Comparison of ENCODE assay signal across 9 mouse cellular contexts in the genomic region with DNA sequence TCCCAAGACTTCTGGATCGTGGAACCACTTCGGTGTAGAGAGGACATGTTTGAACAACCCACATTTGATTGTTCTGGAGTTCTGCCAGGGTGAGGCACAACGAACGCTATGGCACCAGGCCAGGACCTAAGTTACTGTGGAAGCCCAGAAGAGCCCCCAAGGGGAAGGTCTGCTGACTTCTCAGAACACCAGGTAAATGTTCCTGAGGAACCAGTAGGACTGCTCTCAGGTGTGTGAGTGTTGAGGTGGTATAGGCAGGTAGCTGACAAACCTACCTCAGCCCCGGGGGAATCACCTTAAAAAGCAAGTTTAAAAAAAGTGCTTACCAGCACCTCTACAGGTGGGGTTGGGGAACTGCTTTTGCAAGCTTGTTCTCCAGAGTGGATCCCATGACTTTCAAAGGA. TPM values are rescaled to one million over a fixed set of nuclear protein-coding genes. Genes with fewer than 3 reads are reported as not detected.
DNase-seq lines count a peak whose midpoint lies in the region; ATAC-seq lines count a peak whose summit lies in the region.
"Had no signal": no experiment of that assay in that cellular context is flagged by ENCODE, and none has a peak within 500 bp of the region (broad histone marks: within the 10 kb centered on the region; RNA-seq: fewer than 3 reads in every experiment).

No protein-coding gene starts in this region.

- no peak overlapping the region for H3K9ac ChIP-seq in kidney, embryonic 14.5 days (ENCODE audit: low read depth, low read length)
- no peak overlapping the region for H3K9ac ChIP-seq in embryonic facial prominence, embryonic 14.5 days (ENCODE audit: low read depth, low read length)
- no peak overlapping the region for H3K9ac ChIP-seq in limb, embryonic 15.5 days
- no peak overlapping the region for H3K9ac ChIP-seq in stomach, embryonic 15.5 days
- H3K9ac ChIP-seq: heart, embryonic 13.5 days had no signal

- H3K36me3 ChIP-seq in kidney, embryonic 14.5 days (ENCODE audit: control insufficient read depth, insufficient read depth, low read length) = no peaks in the 10 kb centered on the region
- H3K36me3 ChIP-seq in embryonic facial prominence, embryonic 14.5 days (ENCODE audit: control insufficient read depth, insufficient read depth, low read length) = no peaks in the 10 kb centered on the region
- H3K36me3 ChIP-seq in limb, embryonic 15.5 days = no peaks in the 10 kb centered on the region
- H3K36me3 ChIP-seq in stomach, embryonic 15.5 days = no peaks in the 10 kb centered on the region
- H3K36me3 ChIP-seq: heart, embryonic 13.5 days had no signal

- ATAC-seq in kidney, embryonic 14.5 days (ENCODE audit: low FRiP score, low TSS enrichment) = no peak
- peak; percentile 93 for ATAC-seq in embryonic facial prominence, embryonic 14.5 days (ENCODE audit: low read depth)
- ATAC-seq in limb, embryonic 15.5 days (ENCODE audit: insufficient number of reproducible peaks, low FRiP score, low TSS enrichment, low read depth) = peak; percentile 70
- ATAC-seq in stomach, embryonic 15.5 days (ENCODE audit: insufficient read depth, low FRiP score, low read depth) = peak; percentile 79; the same call in 1 of the 2 replicates

- whole genome bisulfite sequencing in kidney, embryonic 14.5 days = 66% methylated on average over 5 of the region's 5 CpGs
- WGBS in embryonic facial prominence, embryonic 14.5 days = 51% methylated on average over 5 of the region's 5 CpGs
- WGBS in limb, embryonic 15.5 days = 32% methylated on average over 5 of the region's 5 CpGs
- WGBS in stomach, embryonic 15.5 days = 54% methylated on average over 5 of the region's 5 CpGs

- no peak overlapping the region for H3K4me3 ChIP-seq in kidney, embryonic 14.5 days (ENCODE audit: low read length)
- H3K4me3 ChIP-seq in embryonic facial prominence, embryonic 14.5 days (ENCODE audit: low read depth, low read length) = no peak overlapping the region
- H3K4me3 ChIP-seq in limb, embryonic 15.5 days = no peak overlapping the region
- no peak overlapping the region for H3K4me3 ChIP-seq in stomach, embryonic 15.5 days (replicated peaks)
- H3K4me3 ChIP-seq: heart, embryonic 13.5 days; myocyte had no signal

- peak; percentile 66 for DNase-seq in kidney, adult 9 months
- peak; percentile 91 for DNase-seq in embryonic facial prominence, embryonic 14.5 days (ENCODE audit: low spot score)
- no peak for DNase-seq in embryo, embryonic 11 days
- DNase-seq in adrenal gland, adult 2 months = no peak

- no peaks in the 10 kb centered on the region for H3K4me1 ChIP-seq in kidney, embryonic 14.5 days (ENCODE audit: control insufficient read depth, insufficient read depth, low read length)
- no peaks in the 10 kb centered on the region for H3K4me1 ChIP-seq in embryonic facial prominence, embryonic 14.5 days (ENCODE audit: control insufficient read depth, insufficient read depth, low read length)
- no peaks in the 10 kb centered on the region; the same call in 1 of the 2 replicates for H3K4me1 ChIP-seq in limb, embryonic 15.5 days
- no peaks in the 10 kb centered on the region for H3K4me1 ChIP-seq in stomach, embryonic 15.5 days
- H3K4me1 ChIP-seq: heart, embryonic 13.5 days had no signal

- H3K9me3 ChIP-seq in kidney, embryonic 14.5 days (ENCODE audit: control insufficient read depth, low read length) = no peaks in the 10 kb centered on the region
- no peaks in the 10 kb centered on the region for H3K9me3 ChIP-seq in embryonic facial prominence, embryonic 14.5 days (ENCODE audit: control insufficient read depth, low read length)
- H3K9me3 ChIP-seq in limb, embryonic 15.5 days = no peaks in the 10 kb centered on the region
- H3K9me3 ChIP-seq in stomach, embryonic 15.5 days = no peaks in the 10 kb centered on the region
- H3K9me3 ChIP-seq: heart, embryonic 13.5 days had no signal

- no peak overlapping the region for H3K4me2 ChIP-seq in kidney, embryonic 14.5 days (replicated peaks; ENCODE audit: low read depth, low read length)
- no peak overlapping the region for H3K4me2 ChIP-seq in embryonic facial prominence, embryonic 14.5 days (ENCODE audit: low read depth, low read length)
- H3K4me2 ChIP-seq in limb, embryonic 15.5 days = no peak overlapping the region
- H3K4me2 ChIP-seq in stomach, embryonic 15.5 days = no peak overlapping the region
- H3K4me2 ChIP-seq: heart, embryonic 13.5 days had no signal

- H3K27ac ChIP-seq in kidney, embryonic 14.5 days (ENCODE audit: low read depth, low read length) = no peak overlapping the region
- H3K27ac ChIP-seq in embryonic facial prominence, embryonic 14.5 days (replicated peaks; ENCODE audit: low read depth, low read length) = no peak overlapping the region
- H3K27ac ChIP-seq in limb, embryonic 15.5 days = no peak overlapping the region
- H3K27ac ChIP-seq in stomach, embryonic 15.5 days = no peak overlapping the region
- H3K27ac ChIP-seq: heart, embryonic 13.5 days had no signal

- no peaks in the 10 kb centered on the region for H3K27me3 ChIP-seq in kidney, embryonic 14.5 days (ENCODE audit: control insufficient read depth, insufficient read depth, low read length)
- no peaks in the 10 kb centered on the region for H3K27me3 ChIP-seq in embryonic facial prominence, embryonic 14.5 days (replicated peaks; ENCODE audit: control insufficient read depth, insufficient read depth, low read length)
- no peaks in the 10 kb centered on the region for H3K27me3 ChIP-seq in limb, embryonic 15.5 days
- no peaks in the 10 kb centered on the region for H3K27me3 ChIP-seq in stomach, embryonic 15.5 days (replicated peaks)
- H3K27me3 ChIP-seq: heart, embryonic 13.5 days had no signal

RNA-seq across cellular contexts. Expression of a gene that starts 15.3 kb away (rescaled TPM):
- 571 and 767 TPM in 2 replicates for polyA plus RNA-seq in kidney, embryonic 14.5 days (2014; fragmentation: Nextera tagmentation; extraction: Ambion mirVana)
- polyA plus RNA-seq in embryonic facial prominence, embryonic 14.5 days (2014; fragmentation: Nextera tagmentation; extraction: Ambion mirVana) = 613 and 705 TPM in 2 replicates
- 1,033 and 1,050 TPM in 2 replicates for polyA plus RNA-seq in limb, embryonic 15.5 days (2015; fragmentation: Nextera tagmentation; extraction: Ambion mirVana)
- polyA plus RNA-seq in stomach, embryonic 15.5 days (2015; fragmentation: Nextera tagmentation; extraction: Ambion mirVana) = 895 and 902 TPM in 2 replicates
- total RNA-seq in adrenal gland, adult 2 months (2021) = 1,000 to 10,000 TPM; 1,195 to 1,389 TPM
- 375 and 512 TPM in 2 replicates for polyA plus RNA-seq in adrenal gland, adult 2 months (2012; rRNA removed)

RNA-seq across cellular contexts. Expression of a gene that starts 15.4 kb away (rescaled TPM):
- 22.2 and 31.9 TPM in 2 replicates for polyA plus RNA-seq in kidney, embryonic 14.5 days (2014; fragmentation: Nextera tagmentation; extraction: Ambion mirVana)
- polyA plus RNA-seq in embryonic facial prominence, embryonic 14.5 days (2014; fragmentation: Nextera tagmentation; extraction: Ambion mirVana) = 14.6 and 16.0 TPM in 2 replicates
- 15.1 and 17.4 TPM in 2 replicates for polyA plus RNA-seq in limb, embryonic 15.5 days (2015; fragmentation: Nextera tagmentation; extraction: Ambion mirVana)
- polyA plus RNA-seq in stomach, embryonic 15.5 days (2015; fragmentation: Nextera tagmentation; extraction: Ambion mirVana) = 16.6 and 17.8 TPM in 2 replicates
- 10 to 100 TPM; 11.7 to 12.2 TPM for total RNA-seq in adrenal gland, adult 2 months (2021)
- 0.59 and 0.68 TPM in 2 replicates for polyA plus RNA-seq in adrenal gland, adult 2 months (2012; rRNA removed)

RNA-seq across cellular contexts. Expression of a gene that starts 31.7 kb away (rescaled TPM):
- 40.5 and 44.1 TPM in 2 replicates for polyA plus RNA-seq in kidney, embryonic 14.5 days (2014; fragmentation: Nextera tagmentation; extraction: Ambion mirVana)
- 16.9 and 19.8 TPM in 2 replicates for polyA plus RNA-seq in embryonic facial prominence, embryonic 14.5 days (2014; fragmentation: Nextera tagmentation; extraction: Ambion mirVana)
- polyA plus RNA-seq in limb, embryonic 15.5 days (2015; fragmentation: Nextera tagmentation; extraction: Ambion mirVana) = 7.6 and 9.4 TPM in 2 replicates
- polyA plus RNA-seq in stomach, embryonic 15.5 days (2015; fragmentation: Nextera tagmentation; extraction: Ambion mirVana) = 20.1 and 23.9 TPM in 2 replicates
- total RNA-seq in adrenal gland, adult 2 months (2021) = 10 to 100 TPM in 1 of 2 experiments, 1 to 10 TPM in 1; 9.8 to 22.6 TPM
- 22.4 and 32.9 TPM in 2 replicates for polyA plus RNA-seq in adrenal gland, adult 2 months (2012; rRNA removed)

Comparison
In these comparisons a context has a peak if more than half of its experiments do, and no peak if none do; other contexts are left out.
1. DNase-seq: peak in kidney, adult 9 months (single experiment) and embryonic facial prominence, embryonic 14.5 days (single experiment); none in embryo, embryonic 11 days (single experiment) and adrenal gland, adult 2 months (single experiment).